ENCODE assay signal across 24 mouse cellular contexts in the genomic region with DNA sequence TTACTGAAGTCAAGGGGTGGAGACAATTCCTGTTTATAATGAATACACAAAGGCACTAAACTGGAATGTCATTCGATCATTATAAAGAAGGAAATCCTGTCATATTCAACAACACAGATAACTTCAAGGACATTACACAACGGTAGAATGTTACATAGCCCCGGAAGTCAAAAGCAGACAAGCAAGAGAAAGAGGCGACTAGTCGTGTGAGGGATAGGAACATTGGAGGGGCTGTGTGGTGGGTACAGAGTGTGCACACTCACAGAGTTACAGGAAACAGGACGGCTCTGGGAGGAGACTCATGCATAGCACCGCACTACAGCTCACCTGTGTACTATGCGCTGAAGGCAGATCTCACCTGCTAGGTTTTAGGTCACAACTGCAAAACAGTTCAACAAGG.
"Had no signal": no experiment of that assay in that cellular context is flagged by ENCODE, and none has a peak within 500 bp of the region (broad histone marks: within the 10 kb centered on the region; RNA-seq: fewer than 3 reads in every experiment).

No protein-coding gene starts in this region.

- H3K27me3 ChIP-seq: limb, embryonic 12.5 days; limb, embryonic 15.5 days; megakaryocyte, embryonic 14.5 days; midbrain, embryonic 13.5 days; neural tube, embryonic 13.5 days had no signal

- H3K27ac ChIP-seq: kidney, postnatal 0 days; left cerebral cortex, adult 2 months; limb, embryonic 12.5 days; limb, embryonic 15.5 days; liver, embryonic 14.5 days; midbrain, embryonic 10.5 days; midbrain, embryonic 13.5 days; neural tube, embryonic 13.5 days had no signal

- H3K4me1 ChIP-seq: limb, embryonic 12.5 days; limb, embryonic 15.5 days; midbrain, embryonic 10.5 days; midbrain, embryonic 13.5 days; neural tube, embryonic 13.5 days had no signal

- H3K9ac ChIP-seq: limb, embryonic 12.5 days; limb, embryonic 15.5 days; liver, embryonic 14.5 days; liver, postnatal 0 days; midbrain, embryonic 13.5 days; neural tube, embryonic 13.5 days had no signal

- H3K4me3 ChIP-seq: left cerebral cortex, adult 2 months; limb, embryonic 12.5 days; limb, embryonic 15.5 days; megakaryocyte, embryonic 14.5 days; midbrain, embryonic 10.5 days; midbrain, embryonic 13.5 days; myocyte; neural tube, embryonic 13.5 days had no signal

- H3K4me2 ChIP-seq: limb, embryonic 12.5 days; limb, embryonic 15.5 days; liver, embryonic 11.5 days; midbrain, embryonic 13.5 days; neural tube, embryonic 13.5 days had no signal

- DNase-seq: kidney, adult 2 months; kidney, postnatal 36 days; layer of hippocampus, postnatal 36 days; left cerebral cortex, postnatal 4 days; liver, postnatal 0 days; retina, postnatal 1 day; right cerebral cortex, postnatal 25 days; spleen, adult 18-20 months; thymus, adult 18-20 months; thymus, postnatal 36 days had no signal

- ATAC-seq: inflammation-experienced regulatory T-cells, adult 6 months; intestine, postnatal 0 days; liver, postnatal 0 days; midbrain, embryonic 13.5 days; midbrain, embryonic 16.5 days had no signal

- H3K9me3 ChIP-seq: limb, embryonic 12.5 days; limb, embryonic 15.5 days; megakaryocyte, embryonic 14.5 days; midbrain, embryonic 10.5 days; midbrain, embryonic 13.5 days; neural tube, embryonic 13.5 days had no signal
